Mouse (Mus musculus) skeletal muscle tissue, adult 2 months (tissue): Measurements from ENCODE around the gene Aldh1l2.
A peak's percentile ranks its signal among the peaks of the same experiment; 100 is the strongest.
"Not testable (repeated sequence)": the region's sequence is repeated elsewhere in the genome, so short reads cannot be mapped to it uniquely, and the experiment has no call there.

ENCODE experiments used
- DNase-seq: peaks from one replicate; pipeline ENCODE4 v3.0.0-alpha.2; 2012; ENCODE audit warnings: low read depth, low spot score

Gene Aldh1l2

DNA sequence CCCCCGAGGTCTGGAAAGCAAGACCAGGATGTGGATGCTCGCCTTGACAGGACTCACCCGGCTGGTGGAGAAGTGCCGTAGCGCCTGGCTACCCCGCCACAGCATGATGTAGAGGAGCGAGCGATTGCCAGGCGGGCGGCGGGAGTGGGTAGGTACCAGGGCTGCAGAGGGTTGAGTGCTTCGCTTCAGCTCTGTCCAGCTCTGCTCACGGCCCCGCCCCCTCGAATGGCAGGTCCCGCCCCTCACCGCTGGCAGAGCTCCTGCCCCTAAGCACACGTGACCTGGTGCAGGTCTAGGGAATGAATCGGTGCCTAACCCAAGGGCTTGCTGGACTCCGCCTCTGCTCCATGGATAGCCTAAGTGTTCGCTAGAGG lies at the start of gene Aldh1l2:
Gene Aldh1l2, minus strand, starts transcription at position 231 of the 374 bp plus-strand sequence.
- peak; percentile 38 for DNase-seq

GRCm38 (mm10) chr10:83565449-83566441 lies 31.8 kb upstream of the Aldh1l2 start:
- DNase-seq, result no peak

GRCm38 (mm10) chr10:83563005-83563404 lies 29.1 kb upstream of the Aldh1l2 start:
- DNase-seq, result no peak

DNA sequence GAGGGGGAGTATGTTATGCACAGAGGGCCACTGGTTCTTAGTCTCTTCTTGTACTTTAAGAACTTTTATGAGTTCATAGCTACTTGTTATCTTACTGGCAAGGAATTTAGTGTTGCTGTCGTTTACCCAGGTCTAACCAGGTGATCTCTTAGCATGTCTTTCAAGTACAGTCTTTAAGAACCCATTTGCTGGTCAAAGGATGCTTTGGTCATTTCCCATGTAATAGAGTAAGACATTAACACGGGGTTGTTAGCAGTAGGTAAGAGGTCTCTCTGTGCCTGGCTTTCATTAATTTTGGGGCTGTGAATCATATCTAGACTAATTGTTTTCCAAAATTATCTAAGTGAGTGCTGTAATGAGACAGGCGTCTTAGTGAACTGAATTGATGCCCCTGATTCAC lies 11.4 kb upstream of the Aldh1l2 start:
- no peak for DNase-seq

GRCm38 (mm10) chr10:83544103-83544479 lies 10.2 kb upstream of the Aldh1l2 start:
- peak; percentile 10 for DNase-seq

DNA sequence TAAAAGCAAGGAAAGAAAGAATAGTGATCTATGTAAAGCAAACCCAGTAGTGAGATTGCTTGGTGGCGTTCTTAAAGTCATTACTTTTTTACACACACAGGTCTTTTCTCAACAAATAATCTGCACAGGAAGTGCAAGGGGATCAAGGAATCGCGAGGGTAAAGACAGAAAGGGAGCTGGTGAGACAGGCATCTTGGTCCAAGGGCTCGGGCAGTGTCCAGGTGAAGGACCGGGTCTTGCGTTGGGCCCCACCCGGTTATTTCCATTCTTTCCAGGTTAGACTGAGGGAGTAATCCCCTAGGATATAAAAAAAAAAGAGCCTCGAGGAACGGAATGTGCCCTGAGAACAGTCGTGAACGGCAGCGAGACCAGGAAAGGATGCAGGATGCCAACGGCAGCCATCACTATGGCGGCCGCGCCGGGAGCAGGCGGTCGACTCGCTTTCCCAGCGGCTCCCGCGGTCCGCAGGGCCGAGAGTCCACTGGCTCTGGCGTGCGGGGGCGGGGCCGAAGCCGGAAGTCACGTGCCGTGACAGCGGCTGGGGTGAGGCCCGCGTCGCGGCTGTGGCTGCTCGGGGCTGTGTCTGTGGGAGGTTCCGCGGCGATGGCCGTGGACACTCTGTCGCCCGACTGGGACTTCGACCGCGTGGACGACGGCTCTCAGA lies 9.6 kb upstream of the Aldh1l2 start, which contains the start of gene Washc4:
Gene Washc4, plus strand, starts transcription at position 314 of the 664 bp plus-strand sequence.
- DNase-seq, result peak; percentile 84

DNA sequence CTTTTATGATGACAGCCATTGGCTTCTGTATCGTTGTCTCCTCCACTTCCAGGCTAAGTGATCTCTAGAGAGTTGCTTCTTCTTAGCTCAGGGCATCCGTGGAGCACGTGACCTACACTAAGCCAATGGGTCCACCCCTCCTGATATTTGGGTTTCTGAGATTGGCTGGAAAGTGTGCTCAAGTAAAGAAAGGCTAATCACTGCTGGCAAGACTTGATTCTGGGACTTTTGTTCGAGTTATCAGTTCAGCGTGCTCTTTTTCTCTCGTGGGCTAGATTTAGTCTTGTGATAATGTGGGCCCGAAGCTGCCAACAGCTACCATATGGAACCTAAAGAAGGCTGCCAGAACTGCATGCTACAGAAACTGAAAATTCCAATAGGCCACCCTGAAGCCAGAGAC lies 8.3 kb upstream of the Aldh1l2 start:
- DNase-seq, result no peak

GRCm38 (mm10) chr10:83540092-83540491 lies 6.2 kb upstream of the Aldh1l2 start:
- peak; percentile 6 for DNase-seq

DNA sequence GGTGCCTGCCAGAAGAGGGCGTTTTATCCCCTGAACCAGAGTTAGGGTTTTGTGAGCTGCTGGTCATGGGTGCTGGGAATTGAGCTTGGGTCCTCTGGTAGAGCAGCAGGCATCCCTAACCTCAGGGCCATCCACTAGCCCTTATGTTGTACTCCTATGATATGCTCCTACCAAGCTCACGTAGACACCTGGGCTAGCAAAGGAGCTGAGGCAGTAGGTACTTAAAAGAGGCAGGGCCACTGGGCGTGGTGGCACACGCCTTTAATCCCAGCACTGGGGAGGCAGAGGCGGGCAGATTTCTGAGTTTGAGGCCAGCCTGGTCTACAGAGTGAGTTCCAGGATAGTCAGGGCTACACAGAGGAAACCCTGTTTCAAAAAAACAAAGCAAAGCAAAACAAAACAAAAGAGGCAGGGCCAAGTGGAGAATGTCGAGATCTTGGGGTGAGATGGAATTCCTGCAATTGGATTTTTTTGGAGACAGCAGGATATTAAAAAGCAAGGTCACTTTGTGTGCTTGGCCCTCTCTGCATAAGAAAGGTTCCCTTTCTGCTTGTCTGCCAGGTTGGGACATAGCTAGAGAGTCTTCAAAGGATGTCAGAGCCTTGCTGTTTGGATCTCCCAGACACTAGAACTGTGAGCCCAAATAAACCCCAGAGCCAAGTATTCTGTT lies 5.5 kb upstream of the Aldh1l2 start:
- DNase-seq, result no peak

- no peak for DNase-seq
Observed at GRCm38 (mm10) chr10:83536436-83536835, 2.5 kb upstream of the Aldh1l2 start.

DNA sequence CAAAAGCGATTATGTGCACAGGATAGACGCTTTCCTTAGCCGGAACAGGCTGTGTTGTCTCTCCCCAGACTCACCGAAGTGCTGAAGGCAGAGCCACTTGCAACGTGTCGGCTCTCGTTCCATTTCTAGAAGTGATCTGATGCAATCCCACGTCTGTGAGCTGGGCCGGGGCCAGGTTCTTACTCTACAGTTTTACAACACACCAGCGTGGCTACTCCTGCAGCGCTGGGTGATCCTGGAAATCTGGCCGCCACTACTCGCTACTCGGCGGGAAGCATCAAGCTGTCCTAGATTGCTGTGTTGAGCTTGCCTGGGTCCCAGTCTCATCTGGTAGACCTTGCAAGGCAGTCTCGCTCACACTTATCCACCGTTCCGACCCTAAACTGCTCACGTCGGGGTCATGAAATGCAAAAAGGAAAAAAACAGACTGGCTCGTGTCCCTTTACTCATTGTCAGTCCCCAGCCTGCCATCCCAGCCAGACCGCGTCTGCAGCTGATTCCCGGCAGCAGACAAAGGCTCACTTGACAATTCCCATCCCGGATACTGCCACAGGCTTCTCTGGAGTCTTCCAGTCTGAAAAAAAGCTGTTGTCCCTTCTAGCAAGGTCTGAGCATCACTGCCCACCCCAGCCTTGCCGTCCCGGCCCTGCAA lies 556 bp downstream of the Aldh1l2 start:
- peak; percentile 66 for DNase-seq

DNA sequence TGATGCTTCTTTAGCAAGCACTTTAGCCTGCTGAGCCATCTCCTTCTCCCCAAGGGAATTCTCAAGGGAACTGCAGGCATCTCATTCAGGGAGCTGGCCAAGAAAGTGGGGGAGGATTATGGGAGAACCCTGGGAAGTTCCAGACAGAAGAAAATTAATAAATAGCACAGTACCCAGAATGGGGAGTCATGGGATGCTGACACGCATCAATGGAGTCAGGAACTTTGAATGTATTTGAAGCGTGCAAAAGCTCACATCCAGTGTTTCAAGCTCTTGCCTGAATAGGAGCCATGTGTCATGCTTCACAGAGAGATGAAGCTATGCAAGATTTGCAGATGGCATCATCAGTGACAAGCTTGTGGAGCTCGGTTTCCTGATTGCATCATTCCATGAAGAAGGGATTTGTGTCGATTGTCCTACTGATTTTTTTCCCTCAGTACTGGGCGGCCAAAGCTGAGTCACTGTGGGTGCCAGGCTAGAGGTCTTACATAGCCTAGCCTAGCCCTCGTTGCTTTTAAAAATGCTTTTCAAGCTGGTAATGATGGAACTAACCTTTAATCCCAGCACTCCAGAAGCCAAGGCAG lies 3.5 kb downstream of the Aldh1l2 start:
- no peak for DNase-seq

DNA sequence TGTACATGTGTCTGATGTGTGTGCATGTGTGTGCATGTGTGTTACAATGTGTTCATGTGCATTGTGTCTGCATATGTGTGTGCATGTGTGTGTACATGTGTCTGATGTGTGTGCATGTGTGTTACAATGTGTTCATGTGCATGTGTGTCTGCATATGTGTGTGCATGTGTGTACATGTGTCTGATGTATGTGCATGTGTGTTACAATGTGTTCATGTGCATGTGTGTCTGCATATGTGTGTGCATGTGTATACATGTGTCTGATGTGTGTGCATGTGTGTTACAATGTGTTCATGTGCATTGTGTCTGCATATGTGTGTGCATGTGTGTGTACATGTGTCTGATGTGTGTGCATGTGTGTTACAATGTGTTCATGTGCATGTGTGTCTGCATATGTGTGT lies 9.7 kb downstream of the Aldh1l2 start:
- DNase-seq, result not testable (repeated sequence)

DNA sequence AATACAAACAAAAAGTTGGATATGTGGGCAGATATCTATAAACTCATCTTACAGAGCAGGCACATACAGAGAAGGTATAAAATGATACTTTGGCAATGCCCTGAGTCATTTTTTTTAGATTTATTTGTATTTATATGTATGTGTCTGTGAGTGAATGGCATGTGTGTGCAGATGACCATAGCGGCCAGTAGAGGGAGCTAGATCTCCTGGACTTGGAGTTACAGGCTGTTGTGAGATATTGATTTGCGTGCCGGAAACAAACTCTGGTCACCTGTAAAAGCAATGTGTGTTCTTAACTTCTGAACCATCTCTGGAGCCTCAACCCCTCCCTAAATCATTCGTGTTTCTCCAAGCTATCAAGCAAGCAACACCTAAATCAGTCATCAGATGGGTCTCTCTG lies 12.9 kb downstream of the Aldh1l2 start:
- DNase-seq, result no peak

GRCm38 (mm10) chr10:83513736-83514135 lies 20.2 kb downstream of the Aldh1l2 start:
- no peak for DNase-seq

DNA sequence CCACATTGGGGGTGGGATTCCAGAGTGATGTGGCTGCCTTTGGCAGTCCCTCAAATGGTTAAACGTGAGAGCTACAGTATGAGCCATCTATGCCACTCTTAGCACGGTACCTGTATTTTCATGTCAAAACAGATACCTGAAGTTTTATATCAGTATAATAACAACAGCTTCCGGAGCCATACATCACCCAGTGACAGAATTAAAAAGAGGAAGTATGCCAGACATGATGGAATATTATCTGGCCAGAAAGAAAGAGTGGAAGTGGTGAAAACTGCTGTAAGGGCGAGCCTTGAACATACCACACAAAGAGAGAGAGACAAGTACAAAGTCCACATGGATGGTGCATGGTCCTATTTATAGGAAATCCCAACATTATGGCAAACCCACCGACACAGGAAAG lies 22.6 kb downstream of the Aldh1l2 start:
- DNase-seq, result no peak

GRCm38 (mm10) chr10:83508962-83509660 lies 24.8 kb downstream of the Aldh1l2 start:
- no peak for DNase-seq

DNA sequence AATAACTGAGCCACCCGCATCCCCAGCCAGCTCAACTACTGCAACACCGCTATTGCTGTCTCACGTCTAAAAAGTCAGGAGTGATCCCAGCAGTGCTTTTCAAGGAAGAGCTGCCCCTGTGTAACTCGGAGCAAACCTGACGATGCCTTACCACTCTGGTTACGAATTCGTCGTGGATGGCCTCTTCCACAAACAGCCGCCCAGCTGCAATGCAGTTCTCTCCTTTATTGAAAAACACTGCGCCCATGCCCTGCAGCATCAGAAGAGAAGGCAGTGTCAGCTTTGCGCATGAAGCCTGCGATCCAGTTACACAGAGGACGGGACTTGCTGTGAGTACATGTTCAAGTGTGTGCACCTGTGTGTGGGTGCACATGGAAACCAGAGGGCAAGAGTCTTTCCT lies 36.6 kb downstream of the Aldh1l2 start:
- DNase-seq, result no peak

- no peak for DNase-seq
Observed at GRCm38 (mm10) chr10:83490506-83490905, 43.4 kb downstream of the Aldh1l2 start.

DNA sequence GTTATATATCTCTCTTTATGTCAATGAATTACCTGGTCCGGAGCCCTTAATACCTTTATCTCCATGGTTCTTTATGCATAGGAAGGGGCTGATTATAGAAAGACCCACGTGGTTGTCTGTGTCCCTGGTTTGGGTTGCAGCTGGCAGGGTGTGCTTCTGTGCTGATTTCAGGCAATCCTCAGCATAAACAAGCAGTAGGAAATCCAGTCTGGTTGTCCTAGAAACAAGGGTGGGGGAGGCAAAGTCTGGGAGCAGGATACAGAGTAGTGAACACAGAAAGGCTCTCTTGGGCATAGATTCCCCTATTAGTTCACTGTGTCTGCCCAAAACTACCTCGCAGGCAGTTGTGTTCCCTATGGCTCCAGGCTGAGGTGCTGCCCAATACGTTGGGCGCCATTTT lies 56.7 kb downstream of the Aldh1l2 start:
- no peak for DNase-seq

- no peak for DNase-seq
Observed at GRCm38 (mm10) chr10:83475226-83475625, 58.7 kb downstream of the Aldh1l2 start.
